Mouse (Mus musculus) lung, postnatal 0 days (tissue): Measurements from ENCODE around the gene Ctnnbl1. TPM values are rescaled to one million over a fixed set of nuclear protein-coding genes. Genes with fewer than 3 reads are reported as not detected.

Experiments used
- ATAC-seq: fragments of 200-750 bp; cut with Nextera tagmentation; 2 replicates; pipeline ENCODE4 v1.8.0; 2017; ENCODE audit warnings: moderate library complexity
- DNase-seq: peaks from one replicate; pipeline ENCODE4 v3.0.0-alpha.2; 2016; ENCODE audit warnings: low spot score
- H3K27ac ChIP-seq: fragments of 300-500 bp; sonication (generic); 2 replicates; pipeline ENCODE4 v1.5.1; 2014; ENCODE audit warnings: antibody characterized with exemption, mild to moderate bottlenecking, low read length, mixed read lengths
- H3K27me3 ChIP-seq: fragments of 300-500 bp; sonication (generic); replicated peaks from 2 replicates; pipeline ENCODE4 v1.6.1; 2014; ENCODE audit warnings: low read length, mixed read lengths; ENCODE audit not compliant: insufficient read depth
- H3K36me3 ChIP-seq: fragments of 300-500 bp; sonication (generic); 2 replicates; pipeline ENCODE4 v1.6.1; 2014; ENCODE audit warnings: low read length, mixed read lengths; ENCODE audit not compliant: insufficient read depth
- H3K4me1 ChIP-seq: fragments of 300-500 bp; sonication (generic); 2 replicates; pipeline ENCODE4 v1.6.1; 2014; ENCODE audit warnings: antibody characterized with exemption, low read depth, low read length, mixed read lengths; ENCODE audit not compliant: insufficient read depth
- H3K4me2 ChIP-seq: fragments of 300-500 bp; sonication (generic); replicated peaks from 2 replicates; pipeline ENCODE4 v1.6.1; 2014; ENCODE audit warnings: low read depth, mild to moderate bottlenecking, low read length, moderate library complexity, mixed read lengths
- H3K4me3 ChIP-seq: fragments of 300-500 bp; sonication (generic); 2 replicates; pipeline ENCODE4 v1.5.1; 2014; ENCODE audit warnings: low read depth, low read length
- H3K9ac ChIP-seq: fragments of 300-500 bp; sonication (generic); replicated peaks from 2 replicates; pipeline ENCODE4 v1.6.1; 2014; ENCODE audit warnings: low read depth, mild to moderate bottlenecking
- H3K9me3 ChIP-seq: fragments of 300-500 bp; sonication (generic); 2 replicates; pipeline ENCODE4 v1.6.1; 2016; ENCODE audit warnings: low read length, mixed read lengths
- CTCF ChIP-seq: IDR thresholded peaks from 2 replicates; pipeline ENCODE4 v1.5.1; 2016; ENCODE audit warnings: antibody characterized with exemption, mild to moderate bottlenecking
- EP300 ChIP-seq: IDR thresholded peaks from 2 replicates; pipeline ENCODE4 v1.6.1; 2016; ENCODE audit warnings: antibody characterized with exemption, mild to moderate bottlenecking, control low read depth
- WGBS: fragments of 180-500 bp; shearing (Covaris S2); extraction: QIAGEN DNeasy Blood & Tissue Kit; methylation state at CpG from one replicate; pipeline ENCODE4 v1.1.7; 2014; 5-methylcytosine and 5-hydroxymethylcytosine counted together
- polyA plus RNA-seq: library from polyadenylated mRNA; unstranded; fragments of >200 nt; fragmentation: Nextera tagmentation; extraction: Ambion mirVana; gene quantifications from 2 replicates; pipeline ENCODE4 v1.2.1, GENCODE M21; 2015

Gene Ctnnbl1
- polyA plus RNA-seq, 1 experiment from 2014 or later, result 30.8 TPM

DNA sequence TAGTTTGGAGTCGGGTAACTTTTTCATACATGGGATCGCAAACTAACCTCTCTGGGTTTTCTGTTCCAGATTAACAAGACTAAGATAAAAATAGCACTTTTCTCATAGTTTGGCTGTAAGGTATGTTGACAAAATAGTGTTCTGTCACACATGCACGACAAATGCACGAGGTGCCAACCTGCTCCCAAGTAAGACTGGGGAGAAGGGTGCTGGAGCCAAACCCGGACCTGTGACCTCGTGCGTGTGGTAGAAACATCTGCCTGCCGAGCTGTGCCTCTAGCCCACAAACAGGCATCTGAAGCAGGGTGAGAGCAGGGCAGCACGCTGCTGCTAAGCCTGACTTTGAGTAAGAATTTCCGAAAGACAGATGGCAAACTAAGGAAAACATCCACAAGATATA is 125.1 kb downstream of the Ctnnbl1 start:
- H3K36me3 ChIP-seq, result no peaks in the 10 kb centered on the region
- no peaks in the 10 kb centered on the region for H3K9me3 ChIP-seq
- TF ChIP-seq EP300 (no peak), CTCF (no peak)
- no peaks in the 10 kb centered on the region for H3K4me1 ChIP-seq
- H3K4me2 ChIP-seq, result no peak overlapping the region
- WGBS, result 80% methylated on average over 10 of the region's 10 CpGs
- H3K9ac ChIP-seq, result no peak overlapping the region
- H3K27ac ChIP-seq, result no peak overlapping the region
- no peak overlapping the region for H3K4me3 ChIP-seq
- ATAC-seq, result no peak
- H3K27me3 ChIP-seq, result no peaks in the 10 kb centered on the region
- no peak for DNase-seq

DNA sequence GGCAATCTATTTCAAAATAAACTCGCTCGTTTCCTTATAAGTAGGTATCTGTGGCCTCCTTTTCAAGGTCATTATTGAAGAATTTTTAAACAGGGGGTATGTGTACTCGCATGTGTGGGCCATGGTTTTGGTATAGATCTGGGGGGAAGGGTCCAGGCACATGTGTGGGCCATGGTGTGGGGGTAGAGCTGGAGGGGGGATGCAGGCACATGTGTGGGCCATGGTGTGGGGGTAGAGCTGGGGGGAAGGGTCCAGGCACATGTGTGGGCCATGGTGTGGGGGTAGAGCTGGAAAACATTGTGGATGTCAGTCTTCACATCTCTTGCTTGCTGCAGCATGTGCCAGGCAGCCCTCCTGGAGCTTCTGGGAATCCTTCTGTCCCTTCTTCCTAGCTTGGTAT is 129.9 kb downstream of the Ctnnbl1 start:
- Histone ChIP-seq H3K36me3 (no peaks in the 10 kb centered on the region; the same call in 1 of the 2 replicates), H3K9me3 (no peaks in the 10 kb centered on the region), H3K4me1 (no peaks in the 10 kb centered on the region), H3K27me3 (no peaks in the 10 kb centered on the region), H3K4me2 (no peak overlapping the region), H3K4me3 (no peak overlapping the region), H3K27ac (no peak overlapping the region), H3K9ac (no peak overlapping the region)
- DNase-seq, result no peak
- TF ChIP-seq EP300 (no peak), CTCF (no peak)
- no peak for ATAC-seq
- 85% methylated on average over 3 of the region's 3 CpGs for WGBS

DNA sequence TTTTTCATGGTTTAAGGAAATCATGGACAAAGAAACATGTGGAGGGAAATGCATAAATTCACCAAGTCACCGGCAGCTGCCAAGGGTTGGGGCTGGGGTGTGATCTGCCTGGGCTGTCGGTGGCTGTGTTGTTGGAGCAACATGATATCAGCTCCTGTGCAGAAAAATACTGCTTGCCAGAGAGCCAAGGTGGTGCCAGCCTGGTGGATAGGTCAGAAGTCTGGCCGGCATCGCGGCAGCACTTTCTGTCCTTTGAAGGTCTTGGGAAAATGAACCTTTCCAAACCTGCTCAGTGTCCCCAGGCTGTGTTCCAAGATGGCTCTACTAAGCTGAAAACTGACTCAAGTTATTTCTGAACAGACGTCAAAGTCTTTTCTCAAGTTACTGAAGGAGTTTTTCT is 133.0 kb downstream of the Ctnnbl1 start:
- TF ChIP-seq CTCF (no peak), EP300 (no peak)
- no peak overlapping the region for H3K27ac ChIP-seq
- WGBS, result 82% methylated on average over 6 of the region's 6 CpGs
- no peak overlapping the region for H3K4me2 ChIP-seq
- no peaks in the 10 kb centered on the region for H3K27me3 ChIP-seq
- H3K36me3 ChIP-seq, result peaks cover 3% of the 10 kb centered on the region; the same call in 1 of the 2 replicates
- no peaks in the 10 kb centered on the region for H3K9me3 ChIP-seq
- no peak for DNase-seq
- H3K4me1 ChIP-seq, result no peaks in the 10 kb centered on the region
- no peak overlapping the region for H3K4me3 ChIP-seq
- H3K9ac ChIP-seq, result no peak overlapping the region
- ATAC-seq, result no peak

DNA sequence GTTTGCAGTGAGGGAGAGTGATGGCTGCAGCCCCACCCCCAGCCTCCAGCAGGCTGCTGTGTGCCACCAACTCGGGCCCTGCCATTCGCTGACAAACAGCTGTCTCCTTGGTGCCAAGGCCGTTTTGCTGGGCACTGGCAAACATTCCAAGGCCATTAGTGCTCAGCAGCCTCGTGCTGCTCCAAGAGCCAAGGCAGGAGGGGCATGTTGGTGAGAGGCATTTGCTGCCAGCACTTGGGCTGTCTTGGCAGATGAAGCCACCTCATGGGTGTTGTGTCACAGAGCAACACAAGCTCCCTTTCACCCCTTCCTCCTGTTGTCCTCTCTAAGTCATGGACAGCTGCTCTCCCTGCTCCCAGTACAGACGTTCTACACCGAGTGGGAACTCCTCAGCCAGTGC is 136.0 kb downstream of the Ctnnbl1 start:
- WGBS, result 64% methylated on average over 6 of the region's 6 CpGs
- Histone ChIP-seq H3K4me2 (no peak overlapping the region), H3K36me3 (peaks cover 3% of the 10 kb centered on the region; the same call in 1 of the 2 replicates), H3K9me3 (no peaks in the 10 kb centered on the region), H3K9ac (no peak overlapping the region), H3K27ac (no peak overlapping the region), H3K4me3 (no peak overlapping the region), H3K27me3 (no peaks in the 10 kb centered on the region), H3K4me1 (no peaks in the 10 kb centered on the region)
- TF ChIP-seq CTCF (no peak), EP300 (no peak)
- no peak for ATAC-seq
- DNase-seq, result no peak

DNA sequence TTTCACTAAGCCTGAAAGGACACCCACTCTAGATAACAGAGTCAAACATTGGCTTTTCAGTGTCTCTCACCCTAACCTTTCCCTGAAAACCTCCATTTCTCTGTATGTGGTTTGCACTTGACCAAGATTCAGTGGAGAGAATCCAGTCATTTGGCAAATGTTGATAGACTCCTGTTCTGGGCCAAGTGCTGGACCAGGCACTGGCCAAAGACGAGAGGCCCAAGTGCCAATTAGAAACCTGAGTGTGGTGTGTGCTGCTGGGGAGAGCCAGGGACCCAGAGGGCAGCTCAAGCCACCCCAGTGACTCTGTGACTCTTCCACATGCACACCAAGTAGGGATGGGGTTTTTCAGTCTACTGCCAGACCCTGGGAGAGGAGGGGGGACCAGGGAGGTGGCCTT is 136.5 kb downstream of the Ctnnbl1 start:
- no peaks in the 10 kb centered on the region for H3K27me3 ChIP-seq
- TF ChIP-seq CTCF, result no peak
- TF ChIP-seq EP300, result no peak
- no peaks in the 10 kb centered on the region for H3K4me1 ChIP-seq
- no peak overlapping the region for H3K4me3 ChIP-seq
- H3K9ac ChIP-seq, result no peak overlapping the region
- DNase-seq (no peak), ATAC-seq (no peak)
- 0 out of 2 replicates have a peak, but pooled peaks cover 3% of the 10 kb centered on the region for H3K36me3 ChIP-seq
- 74% methylated on average over 1 of the region's 1 CpGs for WGBS
- no peak overlapping the region for H3K27ac ChIP-seq
- H3K4me2 ChIP-seq, result no peak overlapping the region
- no peaks in the 10 kb centered on the region for H3K9me3 ChIP-seq

DNA sequence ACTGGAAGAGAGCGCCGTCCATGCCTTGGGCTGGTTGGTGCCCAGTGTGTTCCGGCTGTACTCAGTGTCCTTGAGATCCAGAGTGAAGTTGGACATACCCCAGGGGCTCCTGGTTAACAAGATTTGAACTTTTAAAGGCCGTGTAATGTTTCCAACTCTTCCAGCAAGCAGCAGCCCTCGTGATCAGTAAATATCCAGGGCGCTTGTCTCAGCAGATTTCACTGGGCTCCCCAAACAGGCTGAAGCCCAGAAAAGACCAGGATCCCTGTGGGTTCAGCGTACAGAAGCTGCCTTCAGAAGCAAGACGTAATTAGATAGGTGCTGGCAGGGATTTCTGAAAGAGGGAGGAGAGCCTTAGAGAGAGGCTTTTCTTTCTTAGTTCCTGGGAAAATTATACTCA is 137.9 kb downstream of the Ctnnbl1 start:
- Histone ChIP-seq H3K4me1 (no peaks in the 10 kb centered on the region), H3K9ac (no peak overlapping the region), H3K36me3 (0 out of 2 replicates have a peak, but pooled peaks cover 3% of the 10 kb centered on the region), H3K4me2 (no peak overlapping the region), H3K9me3 (no peaks in the 10 kb centered on the region), H3K27ac (no peak overlapping the region), H3K27me3 (no peaks in the 10 kb centered on the region), H3K4me3 (no peak overlapping the region)
- TF ChIP-seq EP300, result no peak
- no peak for TF ChIP-seq CTCF
- DNase-seq (no peak), ATAC-seq (no peak)
- 80% methylated on average over 8 of the region's 8 CpGs for WGBS

DNA sequence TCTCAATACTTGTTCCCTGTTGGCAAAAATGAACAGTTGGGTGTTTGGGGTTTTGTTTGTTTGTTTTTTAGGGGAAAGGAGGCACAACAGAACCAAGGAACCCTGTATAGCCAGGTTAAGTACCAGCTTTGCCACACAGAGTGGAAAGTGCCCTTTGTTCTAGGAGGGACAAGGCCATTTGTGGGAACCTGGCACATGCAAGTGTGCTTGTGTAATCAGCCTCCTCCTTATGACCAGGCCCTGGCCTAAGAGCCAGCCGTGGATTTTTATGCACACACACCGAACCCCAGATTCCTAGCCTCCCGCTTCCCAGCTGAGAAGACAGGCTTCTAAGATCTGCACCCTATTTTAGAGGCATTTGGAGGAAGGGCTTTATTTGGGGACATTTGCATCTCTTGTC is 140.2 kb downstream of the Ctnnbl1 start:
- no peak overlapping the region for H3K27ac ChIP-seq
- H3K9ac ChIP-seq, result no peak overlapping the region
- TF ChIP-seq EP300, result no peak
- no peak for TF ChIP-seq CTCF
- no peaks in the 10 kb centered on the region for H3K4me1 ChIP-seq
- H3K4me3 ChIP-seq, result no peak overlapping the region
- H3K9me3 ChIP-seq, result no peaks in the 10 kb centered on the region
- no peaks in the 10 kb centered on the region for H3K27me3 ChIP-seq
- ATAC-seq (no peak), DNase-seq (no peak)
- 79% methylated on average over 3 of the region's 3 CpGs for WGBS
- H3K36me3 ChIP-seq, result 0 out of 2 replicates have a peak, but pooled peaks cover 1% of the 10 kb centered on the region
- no peak overlapping the region for H3K4me2 ChIP-seq
